Mouse (Mus musculus) C2C12 (cell line): ENCODE results near the gene Atraid.

Experiments used
- CEBPB ChIP-seq: IDR thresholded peaks from one replicate; pipeline ENCODE4 v1.6.1; 2011; ENCODE audit warnings: low read depth, mild to moderate bottlenecking, control low read depth, moderate library complexity
- CTCF ChIP-seq: IDR thresholded peaks from one replicate; pipeline ENCODE4 v1.5.1; 2011; ENCODE audit not compliant: control insufficient read depth, insufficient read depth, insufficient read length

DNA sequence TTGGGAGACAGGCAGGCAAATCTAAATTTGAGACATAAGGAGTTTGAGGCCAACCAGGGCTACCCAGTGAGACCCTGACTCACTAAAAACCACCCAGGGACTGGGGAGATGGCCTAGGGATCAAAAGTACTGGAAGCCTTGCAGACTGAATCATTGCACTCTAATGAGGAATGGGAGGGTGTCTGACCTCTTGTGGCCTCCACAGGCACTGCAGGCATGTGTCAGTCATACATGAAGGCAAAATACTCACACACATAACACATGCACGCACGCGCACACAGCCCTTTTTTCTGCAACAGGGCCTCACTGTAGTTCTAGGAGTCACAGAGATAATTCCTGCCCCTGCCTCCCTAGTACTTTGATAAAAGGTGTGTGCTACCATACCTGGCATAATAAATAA lies 33.3 kb downstream of the Atraid start:
- TF ChIP-seq CEBPB (no peak), CTCF (peak; percentile 33)
